Mouse (Mus musculus) 416B (cell line): ENCODE data around the gene Fam117b.

Source experiments
- DNase-seq: peaks from one replicate; pipeline ENCODE4 v3.0.0; 2011; ENCODE audit warnings: low read depth

Gene Fam117b

GRCm38 (mm10) chr1:59913195-59913868, 526 bp downstream of the Fam117b start:
- no peak for DNase-seq

DNA sequence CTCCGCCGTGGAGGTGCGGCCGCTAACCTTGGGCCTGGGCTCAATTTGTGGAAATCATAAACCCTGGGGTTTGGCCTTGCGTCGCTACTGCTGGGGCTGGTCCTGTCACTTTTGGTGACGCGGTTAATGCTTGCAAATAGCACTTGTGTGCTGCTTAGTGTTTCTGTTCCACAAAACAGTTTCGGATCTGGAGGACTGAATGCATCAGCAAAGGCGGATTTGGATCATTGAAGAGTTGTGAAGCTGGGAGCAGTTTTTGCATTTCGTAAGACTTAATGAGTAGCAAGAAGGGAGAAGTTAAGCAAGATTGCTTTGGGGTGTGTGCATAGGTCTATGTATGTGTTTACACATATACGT, 1.0 kb downstream of the Fam117b start:
- peak; percentile 81 for DNase-seq

- peak; percentile 54 for DNase-seq
Measured at GRCm38 (mm10) chr1:59914799-59915198, 2.0 kb downstream of the Fam117b start.

GRCm38 (mm10) chr1:59915843-59916610, 3.2 kb downstream of the Fam117b start:
- peak; percentile 89 for DNase-seq

DNA sequence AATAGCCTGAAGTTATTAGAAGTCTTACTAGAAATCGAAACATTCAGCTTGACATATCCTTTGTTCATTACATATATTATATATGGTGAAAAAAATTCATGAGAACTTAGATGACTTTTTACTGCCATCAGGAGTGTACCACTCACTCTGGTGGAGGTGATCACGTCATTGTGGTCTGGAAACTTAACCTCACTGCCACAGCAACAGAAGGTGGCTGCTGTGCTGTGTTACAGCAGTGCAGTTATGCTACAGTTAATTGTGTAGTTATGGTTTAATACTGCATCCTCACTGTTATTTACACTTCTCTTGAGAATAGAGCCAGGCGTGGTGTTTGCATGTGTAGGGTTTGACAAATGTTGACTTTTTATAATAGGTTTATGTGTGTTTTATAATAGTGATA, 4.6 kb downstream of the Fam117b start:
- DNase-seq: peak; percentile 81

- DNase-seq: no peak
Measured at GRCm38 (mm10) chr1:59918075-59918474, 5.3 kb downstream of the Fam117b start.

GRCm38 (mm10) chr1:59923201-59923600, 10.4 kb downstream of the Fam117b start:
- DNase-seq: peak; percentile 68

- DNase-seq: no peak
Measured at GRCm38 (mm10) chr1:59923673-59924072, 10.9 kb downstream of the Fam117b start.

DNA sequence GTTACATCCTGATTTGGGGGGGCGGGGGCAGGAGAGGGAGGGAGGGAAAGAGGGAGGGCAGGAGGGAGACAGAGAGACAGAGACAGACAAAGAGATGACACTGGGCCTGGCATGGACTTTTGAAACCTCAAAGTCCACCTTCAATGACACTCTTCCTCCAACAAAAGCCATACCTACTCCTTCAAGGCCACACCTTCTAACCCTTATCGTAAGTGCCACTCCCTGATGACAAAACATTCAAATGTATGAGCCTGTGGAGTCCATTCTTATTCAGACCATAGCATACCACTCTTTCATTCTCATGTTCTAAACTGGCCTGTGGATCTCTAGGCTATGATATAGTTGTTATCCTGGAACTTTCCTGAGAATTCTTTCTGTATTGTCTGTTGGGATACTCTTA, 11.6 kb downstream of the Fam117b start:
- DNase-seq: no peak

- DNase-seq: no peak
Measured at GRCm38 (mm10) chr1:59926021-59926672, 13.3 kb downstream of the Fam117b start.

DNA sequence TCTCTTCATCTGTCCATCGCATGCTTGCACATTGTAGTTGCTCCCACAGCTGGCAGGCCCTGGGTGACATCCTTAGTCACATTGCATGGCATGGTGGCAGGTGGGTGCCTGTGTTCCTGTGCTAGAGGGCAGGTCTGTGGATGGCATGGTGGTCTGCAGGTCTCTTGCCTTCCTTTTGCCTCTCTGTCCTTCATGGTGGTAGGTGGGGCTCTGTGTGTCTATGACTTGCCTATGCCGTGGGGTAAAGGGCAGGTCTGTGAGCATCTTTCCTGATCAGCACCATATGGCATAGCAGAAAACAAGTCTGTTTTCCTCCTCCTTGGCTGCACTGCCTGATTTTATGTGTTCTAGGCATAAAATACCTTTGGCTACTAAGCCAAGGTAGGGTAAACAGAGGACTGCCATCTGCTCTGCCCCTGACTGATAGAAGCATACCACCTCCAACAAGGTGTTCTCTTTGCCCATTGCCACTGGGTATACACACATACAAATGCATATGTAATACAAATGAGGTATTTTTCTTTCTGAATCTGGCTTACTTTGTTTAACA, 14.4 kb downstream of the Fam117b start:
- no peak for DNase-seq

GRCm38 (mm10) chr1:59930926-59931325, 18.1 kb downstream of the Fam117b start:
- DNase-seq: no peak

DNA sequence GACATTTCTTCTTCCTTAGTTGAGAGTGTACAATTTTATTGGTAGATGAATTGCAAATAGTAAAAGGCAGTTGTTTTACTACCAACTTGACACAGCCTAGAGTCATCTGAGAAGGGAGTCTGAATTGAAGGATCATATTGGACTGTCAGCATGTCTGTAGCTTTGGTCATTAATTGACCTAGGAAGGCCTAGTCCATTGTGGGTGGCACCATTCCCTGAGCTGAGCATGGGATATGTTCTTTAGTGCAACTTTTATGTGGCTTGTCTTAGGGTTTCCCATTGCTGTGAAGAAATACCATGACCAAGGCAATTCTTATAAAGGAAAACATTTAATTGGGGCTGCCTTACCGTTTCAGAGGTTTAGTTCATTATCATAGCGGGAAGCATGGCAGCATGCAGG, 20.2 kb downstream of the Fam117b start:
- no peak for DNase-seq

DNA sequence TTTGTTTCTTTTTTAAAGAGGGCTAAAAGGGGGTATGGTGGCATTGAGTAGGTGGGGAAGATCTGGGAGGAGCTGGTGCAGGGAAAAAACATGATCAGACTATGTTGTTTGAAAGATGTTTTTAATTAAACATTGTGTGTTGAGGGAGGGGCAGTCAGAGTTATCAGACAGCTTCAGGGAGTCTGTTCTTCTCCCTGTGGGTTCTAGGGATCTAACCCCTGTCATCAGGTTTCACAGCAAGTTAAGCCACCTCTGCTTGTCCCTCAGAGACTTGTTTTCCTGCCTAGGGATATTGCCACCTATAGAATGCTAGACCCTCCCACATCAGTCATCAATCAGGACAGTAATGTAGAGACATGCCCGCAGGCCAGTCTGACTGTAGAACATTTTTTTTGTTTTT, 28.3 kb downstream of the Fam117b start:
- no peak for DNase-seq

- DNase-seq: no peak
Measured at GRCm38 (mm10) chr1:59942057-59942790, 29.4 kb downstream of the Fam117b start.

- DNase-seq: peak; percentile 31
Measured at GRCm38 (mm10) chr1:59943825-59944224, 31.0 kb downstream of the Fam117b start.

GRCm38 (mm10) chr1:59945969-59946368, 33.2 kb downstream of the Fam117b start:
- no peak for DNase-seq

GRCm38 (mm10) chr1:59947509-59947908, 34.7 kb downstream of the Fam117b start:
- DNase-seq: no peak

GRCm38 (mm10) chr1:59957206-59957605, 44.4 kb downstream of the Fam117b start:
- DNase-seq: no peak

DNA sequence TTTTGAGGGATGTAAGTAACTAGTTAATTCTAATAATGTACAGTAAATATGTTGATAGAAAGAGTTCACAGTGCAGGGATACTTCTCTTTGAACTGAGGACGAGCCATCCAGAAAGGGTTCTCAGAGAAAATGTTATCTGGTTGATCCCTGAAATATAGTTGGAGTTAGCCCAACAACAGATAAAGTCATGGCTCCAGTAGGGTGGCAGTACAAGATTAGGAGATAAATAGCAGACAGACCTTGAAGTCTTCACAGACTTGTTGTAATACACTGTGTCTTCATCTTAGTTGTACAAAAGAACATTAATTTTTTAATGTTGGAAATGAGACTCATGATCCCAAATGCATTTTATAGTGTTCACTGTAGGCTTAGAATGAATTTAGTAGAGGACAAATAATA, 47.1 kb downstream of the Fam117b start:
- DNase-seq: no peak

DNA sequence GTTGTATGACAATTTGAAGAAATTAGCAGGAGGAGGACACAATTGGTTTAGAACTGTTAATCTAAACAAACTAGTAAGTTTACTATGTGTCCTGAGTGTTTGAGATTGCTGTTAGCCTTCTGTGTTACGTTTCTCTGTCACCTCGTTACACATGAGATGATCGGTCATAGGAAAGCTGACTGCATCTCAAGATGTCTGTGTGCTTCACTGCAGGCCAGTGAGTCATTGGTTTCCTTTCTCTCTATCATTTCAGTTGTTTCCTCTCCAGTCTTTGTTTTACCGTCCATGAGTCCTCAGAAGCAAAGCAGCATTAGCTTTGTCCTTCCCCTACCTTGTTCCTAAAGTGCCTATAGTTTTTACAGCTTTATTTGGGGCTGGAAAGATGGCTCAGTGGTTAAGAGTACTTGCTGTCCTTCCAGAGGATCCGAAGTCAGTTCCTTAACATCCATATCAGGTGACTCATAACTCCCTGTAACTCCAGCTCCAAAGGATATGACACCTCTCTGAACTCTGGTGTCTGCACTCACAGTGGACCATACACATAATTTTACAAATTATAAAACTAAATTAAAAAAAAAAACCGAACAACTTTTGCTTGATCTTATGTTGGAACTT, 53.5 kb downstream of the Fam117b start:
- DNase-seq: peak; percentile 60

DNA sequence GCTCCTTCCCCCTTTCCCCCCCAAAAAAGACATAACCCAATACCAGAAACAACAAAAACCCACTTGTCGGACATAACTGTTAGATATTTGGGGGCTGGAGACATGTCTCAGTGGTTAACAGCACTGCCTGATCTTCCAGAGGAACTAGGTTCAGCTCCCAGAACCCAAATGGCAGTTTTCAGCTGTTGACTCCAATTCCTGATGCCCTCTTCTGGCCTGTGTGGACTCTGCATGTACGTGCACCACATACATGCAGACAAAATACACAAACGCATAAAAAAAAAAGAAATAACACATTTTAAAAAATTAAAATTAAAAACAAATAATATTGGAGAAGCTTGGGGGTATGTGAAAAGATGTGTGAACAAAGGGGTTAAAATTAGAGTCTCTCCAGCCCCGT, 54.5 kb downstream of the Fam117b start:
- peak; percentile 62 for DNase-seq
